Mouse (Mus musculus) bone marrow, adult 2 months (tissue): ENCODE measurements around the gene Crym.

ENCODE experiments used
- CTCF ChIP-seq: fragments of 200-500 bp; IDR thresholded peaks from 2 replicates; pipeline ENCODE4 v1.5.1; 2011; ENCODE audit warnings: low read length, control low read depth; ENCODE audit not compliant: control insufficient read depth, insufficient read depth
- POLR2A ChIP-seq: fragments of 200-500 bp; IDR thresholded peaks from 2 replicates; pipeline ENCODE4 v1.6.1; 2011; ENCODE audit warnings: low read depth, mild to moderate bottlenecking, control low read depth, low read length, borderline replicate concordance; ENCODE audit not compliant: control insufficient read depth

GRCm38 (mm10) chr7:120173603-120174244 lies 28.2 kb downstream of the Crym start, which contains the start of gene Anks4b:
- TF ChIP-seq CTCF (no peak), POLR2A (no peak)
